Mouse (Mus musculus) heart, postnatal 0 days (tissue): ENCODE data around the gene Flywch2. TPM values are rescaled to one million over a fixed set of nuclear protein-coding genes. Genes with fewer than 3 reads are reported as not detected.

Experiments used
- ATAC-seq: fragments of 200-750 bp; cut with Nextera tagmentation; 2 replicates; pipeline ENCODE4 v1.8.0; 2017; ENCODE audit warnings: low read depth, moderate number of reproducible peaks, moderate library complexity; ENCODE audit not compliant: insufficient read depth
- DNase-seq: peaks from one replicate; pipeline ENCODE4 v3.0.0-alpha.2; 2016; ENCODE audit warnings: low spot score
- H3K27ac ChIP-seq: fragments of 300-500 bp; sonication (generic); 2 replicates; pipeline ENCODE4 v1.5.1; 2014; ENCODE audit warnings: low read depth, mild to moderate bottlenecking
- H3K27me3 ChIP-seq: fragments of 300-500 bp; sonication (generic); 2 replicates; pipeline ENCODE4 v1.6.1; 2014; ENCODE audit warnings: low read length, mixed read lengths; ENCODE audit not compliant: control insufficient read depth, insufficient read depth
- H3K36me3 ChIP-seq: fragments of 300-500 bp; sonication (generic); replicated peaks from 2 replicates; pipeline ENCODE4 v1.6.1; 2014; ENCODE audit warnings: low read length, mixed read lengths; ENCODE audit not compliant: control insufficient read depth, insufficient read depth
- H3K4me1 ChIP-seq: fragments of 300-500 bp; sonication (generic); 2 replicates; pipeline ENCODE4 v1.6.1; 2014; ENCODE audit warnings: antibody characterized with exemption; ENCODE audit not compliant: control insufficient read depth, insufficient read depth
- H3K4me2 ChIP-seq: fragments of 300-500 bp; sonication (generic); 2 replicates; pipeline ENCODE4 v1.6.1; 2014; ENCODE audit warnings: low read depth, mild to moderate bottlenecking, low read length, moderate library complexity
- H3K4me3 ChIP-seq: fragments of 300-500 bp; sonication (generic); 2 replicates; pipeline ENCODE4 v1.5.1; 2014; ENCODE audit warnings: low read depth, low read length
- H3K9ac ChIP-seq: fragments of 300-500 bp; sonication (generic); replicated peaks from 2 replicates; pipeline ENCODE4 v1.6.1; 2014; ENCODE audit warnings: low read depth, low read length, mixed read lengths
- H3K9me3 ChIP-seq: fragments of 300-500 bp; sonication (generic); replicated peaks from 2 replicates; pipeline ENCODE4 v1.6.1; 2016; ENCODE audit warnings: low read length; ENCODE audit not compliant: control insufficient read depth
- CTCF ChIP-seq: IDR thresholded peaks from 2 replicates; pipeline ENCODE4 v1.5.1; 2016; ENCODE audit warnings: antibody characterized with exemption, control low read depth, low read depth
- EP300 ChIP-seq: IDR thresholded peaks from 2 replicates; pipeline ENCODE4 v1.6.1; 2016; ENCODE audit warnings: antibody characterized with exemption, low read depth
- WGBS: fragments of 180-500 bp; shearing (Covaris S2); extraction: QIAGEN DNeasy Blood & Tissue Kit; methylation state at CpG from one replicate; pipeline ENCODE4 v1.1.7; 2014; 5-methylcytosine and 5-hydroxymethylcytosine counted together
- microRNA-seq: library from miRNA; unstranded; fragments of <30 nt; microRNA quantifications from one replicate; pipeline ENCODE4, GENCODE M21; 2016
- polyA plus RNA-seq: library from polyadenylated mRNA; unstranded; fragments of >200 nt; fragmentation: Nextera tagmentation; extraction: Ambion mirVana; gene quantifications from 2 replicates; pipeline ENCODE4 v1.2.1, GENCODE M21; 2015
- total RNA-seq: library from RNA; depleted of rRNA; stranded (reverse); fragments of >200 nt; gene quantifications from 2 replicates; pipeline ENCODE4 v1.2.3, GENCODE M21; 2014; ENCODE audit warnings: low replicate concordance; rRNA removed

Flywch2 gene
- total and polyA plus RNA-seq, 2 experiments from 2014 or later: 4.9 TPM; not detected in 1

GRCm38 (mm10) chr17:23737493-23738445 lies 48.1 kb downstream of the Flywch2 start:
- DNase-seq (no peak), ATAC-seq (no peak)
- Histone ChIP-seq H3K4me2 (no peak overlapping the region), H3K36me3 (peaks cover 19% of the 10 kb centered on the region), H3K4me1 (peaks cover 15% of the 10 kb centered on the region), H3K9me3 (no peaks in the 10 kb centered on the region), H3K27me3 (peaks cover 23% of the 10 kb centered on the region), H3K9ac (no peak overlapping the region), H3K27ac (no peak overlapping the region), H3K4me3 (no peak overlapping the region)
- 74% methylated on average over 15 of the region's 15 CpGs for WGBS
- TF ChIP-seq CTCF (no peak), EP300 (no peak)

GRCm38 (mm10) chr17:23734341-23734740 lies 51.5 kb downstream of the Flywch2 start:
- H3K9ac ChIP-seq: no peak overlapping the region
- WGBS: 47% methylated on average over 1 of the region's 1 CpGs
- ATAC-seq: no peak
- no peak for DNase-seq
- H3K4me3 ChIP-seq: no peak overlapping the region
- H3K4me2 ChIP-seq: no peak overlapping the region
- no peaks in the 10 kb centered on the region for H3K27me3 ChIP-seq
- no peaks in the 10 kb centered on the region for H3K9me3 ChIP-seq
- H3K4me1 ChIP-seq: 0 out of 2 replicates have a peak, but pooled peaks cover 4% of the 10 kb centered on the region
- TF ChIP-seq CTCF (no peak), EP300 (no peak)
- H3K36me3 ChIP-seq: peaks cover 19% of the 10 kb centered on the region
- no peak overlapping the region for H3K27ac ChIP-seq

GRCm38 (mm10) chr17:23730441-23730840 lies 55.4 kb downstream of the Flywch2 start:
- Histone ChIP-seq H3K27ac (no peak overlapping the region), H3K9me3 (no peaks in the 10 kb centered on the region), H3K4me3 (no peak overlapping the region), H3K4me1 (peaks cover 5% of the 10 kb centered on the region; the same call in 1 of the 2 replicates), H3K4me2 (no peak overlapping the region), H3K9ac (no peak overlapping the region), H3K27me3 (no peaks in the 10 kb centered on the region), H3K36me3 (0 out of 2 replicates have a peak, but pooled peaks cover under 1% of the 10 kb centered on the region)
- TF ChIP-seq CTCF (no peak), EP300 (no peak)
- no peak for ATAC-seq
- 18% methylated on average over 1 of the region's 1 CpGs for WGBS
- DNase-seq: no peak

Small RNA genes within 50 kb of the gene (microRNA-seq; reads per million reads assigned to microRNA genes)
- 1.1 reads per million for gene Mir5125

Other genes starting within 250 kb of the Flywch2 start
- gene Zfp213, start 221.8 kb downstream of the Flywch2 start, total RNA-seq: 12.6 and 21.4 TPM in 2 replicates
- gene Zfp213, start 221.8 kb downstream of the Flywch2 start, polyA plus RNA-seq: 9.6 and 9.8 TPM in 2 replicates
- gene Zfp13, start 186.6 kb downstream of the Flywch2 start, total RNA-seq: 17.9 and 18.5 TPM in 2 replicates
- gene Zfp13, start 186.6 kb downstream of the Flywch2 start, polyA plus RNA-seq: 5.3 and 6.4 TPM in 2 replicates
- gene Zscan10, start 185.2 kb downstream of the Flywch2 start, total RNA-seq: not detected in 2 replicates
- gene Zscan10, start 185.2 kb downstream of the Flywch2 start, polyA plus RNA-seq: not detected in 2 replicates
- 0.19 and 0.88 TPM in 2 replicates for gene Mmp25, start 140.8 kb downstream of the Flywch2 start, total RNA-seq
- 0.15 and 0.25 TPM in 2 replicates for gene Mmp25, start 140.8 kb downstream of the Flywch2 start, polyA plus RNA-seq
- not detected in 2 replicates for gene Bicdl2, start 125.6 kb downstream of the Flywch2 start, total RNA-seq
- gene Bicdl2, start 125.6 kb downstream of the Flywch2 start, polyA plus RNA-seq: 0.05 and 0.10 TPM in 2 replicates
- 214 and 322 TPM in 2 replicates for gene Hcfc1r1, start 112.5 kb downstream of the Flywch2 start, total RNA-seq
- 328 and 348 TPM in 2 replicates for gene Hcfc1r1, start 112.5 kb downstream of the Flywch2 start, polyA plus RNA-seq
- 22.4 and 35.2 TPM in 2 replicates for gene Thoc6, start 112.2 kb downstream of the Flywch2 start, total RNA-seq
- gene Thoc6, start 112.2 kb downstream of the Flywch2 start, polyA plus RNA-seq: 22.1 and 23.2 TPM in 2 replicates
- 275 and 286 TPM in 2 replicates for gene Tnfrsf12a, start 108.6 kb downstream of the Flywch2 start, total RNA-seq
- 121 and 160 TPM in 2 replicates for gene Tnfrsf12a, start 108.6 kb downstream of the Flywch2 start, polyA plus RNA-seq
- gene Cldn6, start 106.8 kb downstream of the Flywch2 start, total RNA-seq: not detected in 2 replicates
- gene Cldn6, start 106.8 kb downstream of the Flywch2 start, polyA plus RNA-seq: not detected in 2 replicates
- not detected in 2 replicates for gene Cldn9, start 102.1 kb downstream of the Flywch2 start, total RNA-seq
- not detected in 2 replicates for gene Cldn9, start 102.1 kb downstream of the Flywch2 start, polyA plus RNA-seq
- gene 1520401A03Rik, start 63.3 kb downstream of the Flywch2 start, total RNA-seq: not detected in 2 replicates
- gene 1520401A03Rik, start 63.3 kb downstream of the Flywch2 start, polyA plus RNA-seq: not detected in 2 replicates
- 18.2 and 21.7 TPM in 2 replicates for gene Pkmyt1, start 59.7 kb downstream of the Flywch2 start, total RNA-seq
- gene Pkmyt1, start 59.7 kb downstream of the Flywch2 start, polyA plus RNA-seq: 8.6 and 9.0 TPM in 2 replicates
- gene Paqr4, start 45.2 kb downstream of the Flywch2 start, total RNA-seq: 21.7 and 28.7 TPM in 2 replicates
- 13.6 and 15.8 TPM in 2 replicates for gene Paqr4, start 45.2 kb downstream of the Flywch2 start, polyA plus RNA-seq
- 0.97 TPM in 1 of 2 replicates, not detected in the other for gene Kremen2, start 40.2 kb downstream of the Flywch2 start, total RNA-seq
- gene Kremen2, start 40.2 kb downstream of the Flywch2 start, polyA plus RNA-seq: not detected in 2 replicates
- gene Flywch1, start 14.5 kb downstream of the Flywch2 start, total RNA-seq: 54.5 and 72.2 TPM in 2 replicates
- gene Flywch1, start 14.5 kb downstream of the Flywch2 start, polyA plus RNA-seq: 32.4 and 34.8 TPM in 2 replicates
- 72.8 and 85.9 TPM in 2 replicates for gene Srrm2, start 4.5 kb upstream of the Flywch2 start, total RNA-seq
- 184 and 196 TPM in 2 replicates for gene Srrm2, start 4.5 kb upstream of the Flywch2 start, polyA plus RNA-seq
- 767 and 972 TPM in 2 replicates for gene Elob, start 43.1 kb upstream of the Flywch2 start, total RNA-seq
- 1,036 and 1,119 TPM in 2 replicates for gene Elob, start 43.1 kb upstream of the Flywch2 start, polyA plus RNA-seq
- not detected in 2 replicates for gene Prss33, start 50.0 kb upstream of the Flywch2 start, total RNA-seq
- gene Prss33, start 50.0 kb upstream of the Flywch2 start, polyA plus RNA-seq: not detected in 2 replicates
- gene Prss32, start 57.8 kb upstream of the Flywch2 start, total RNA-seq: not detected in 2 replicates
- not detected in 2 replicates for gene Prss32, start 57.8 kb upstream of the Flywch2 start, polyA plus RNA-seq
- not detected in 2 replicates for gene Prss41, start 58.1 kb upstream of the Flywch2 start, total RNA-seq
- gene Prss41, start 58.1 kb upstream of the Flywch2 start, polyA plus RNA-seq: not detected in 2 replicates
- gene Prss21, start 82.0 kb upstream of the Flywch2 start, total RNA-seq: not detected in 2 replicates
- gene Prss21, start 82.0 kb upstream of the Flywch2 start, polyA plus RNA-seq: not detected in 2 replicates
- not detected in 2 replicates for gene Dcpp1, start 94.8 kb upstream of the Flywch2 start, total RNA-seq
- not detected in 2 replicates for gene Dcpp1, start 94.8 kb upstream of the Flywch2 start, polyA plus RNA-seq
- gene Dcpp2, start 94.8 kb upstream of the Flywch2 start, total RNA-seq: not detected in 2 replicates
- not detected in 2 replicates for gene Dcpp2, start 94.8 kb upstream of the Flywch2 start, polyA plus RNA-seq
- gene Dcpp3, start 131.4 kb upstream of the Flywch2 start, total RNA-seq: not detected in 2 replicates
- gene Dcpp3, start 131.4 kb upstream of the Flywch2 start, polyA plus RNA-seq: not detected in 2 replicates
- not detected in 2 replicates for gene Sbp, start 155.6 kb upstream of the Flywch2 start, total RNA-seq
- not detected in 2 replicates for gene Sbp, start 155.6 kb upstream of the Flywch2 start, polyA plus RNA-seq
- gene Sbpl, start 169.2 kb upstream of the Flywch2 start, total RNA-seq: not detected in 2 replicates
- not detected in 2 replicates for gene Sbpl, start 169.2 kb upstream of the Flywch2 start, polyA plus RNA-seq
- gene Prss30, start 194.5 kb upstream of the Flywch2 start, total RNA-seq: not detected in 2 replicates
- gene Prss30, start 194.5 kb upstream of the Flywch2 start, polyA plus RNA-seq: not detected in 2 replicates
- gene Prss22, start 212.0 kb upstream of the Flywch2 start, total RNA-seq: 0.15 TPM in 1 of 2 replicates, not detected in the other
- not detected in 2 replicates for gene Prss22, start 212.0 kb upstream of the Flywch2 start, polyA plus RNA-seq